Mouse (Mus musculus) heart, embryonic 11.5 days (tissue): ENCODE results near the gene Antxr2. TPM values are rescaled to one million over a fixed set of nuclear protein-coding genes. Genes with fewer than 3 reads are reported as not detected.

Source experiments
- ATAC-seq: fragments of 200-750 bp; cut with Nextera tagmentation; replicated peaks from 2 replicates; pipeline ENCODE4 v1.8.0; 2017; ENCODE audit warnings: moderate library complexity; ENCODE audit not compliant: insufficient number of reproducible peaks, low FRiP score, low TSS enrichment
- H3K27ac ChIP-seq: fragments of 300-500 bp; sonication (generic); 2 replicates; pipeline ENCODE4 v1.5.1; 2014; ENCODE audit warnings: mild to moderate bottlenecking, low read depth, low read length
- H3K27me3 ChIP-seq: fragments of 300-500 bp; sonication (generic); 2 replicates; pipeline ENCODE4 v1.6.1; 2014; ENCODE audit warnings: mild to moderate bottlenecking, low read length, mixed read lengths; ENCODE audit not compliant: control insufficient read depth, insufficient read depth
- H3K36me3 ChIP-seq: fragments of 300-500 bp; sonication (generic); 2 replicates; pipeline ENCODE4 v1.6.1; 2014; ENCODE audit warnings: mild to moderate bottlenecking, low read length, moderate library complexity, mixed read lengths; ENCODE audit not compliant: control insufficient read depth, insufficient read depth
- H3K4me1 ChIP-seq: fragments of 300-500 bp; sonication (generic); 2 replicates; pipeline ENCODE4 v1.6.1; 2014; ENCODE audit warnings: low read length; ENCODE audit not compliant: control insufficient read depth, insufficient read depth
- H3K4me2 ChIP-seq: fragments of 300-500 bp; sonication (generic); 2 replicates; pipeline ENCODE4 v1.6.1; 2014; ENCODE audit warnings: mild to moderate bottlenecking, moderate library complexity
- H3K4me3 ChIP-seq: fragments of 300-500 bp; sonication (generic); 2 replicates; pipeline ENCODE4 v1.5.1; 2014; ENCODE audit warnings: low read depth, low read length
- H3K9ac ChIP-seq: fragments of 300-500 bp; sonication (generic); 2 replicates; pipeline ENCODE4 v1.6.1; 2014; ENCODE audit warnings: mild to moderate bottlenecking, low read depth, low read length, moderate library complexity
- H3K9me3 ChIP-seq: fragments of 300-500 bp; sonication (generic); replicated peaks from 2 replicates; pipeline ENCODE4 v1.6.1; 2016; ENCODE audit warnings: low read length; ENCODE audit not compliant: control insufficient read depth
- WGBS: fragments of 180-500 bp; shearing (Covaris S2); extraction: QIAGEN DNeasy Blood & Tissue Kit; methylation state at CpG from one replicate; pipeline ENCODE4 v1.1.7; 2014; ENCODE audit not compliant: insufficient replicate concordance; 5-methylcytosine and 5-hydroxymethylcytosine counted together
- polyA plus RNA-seq: library from polyadenylated mRNA; unstranded; fragments of >200 nt; fragmentation: Nextera tagmentation; extraction: Ambion mirVana; gene quantifications from 2 replicates; pipeline ENCODE4 v1.2.1, GENCODE M21; 2014

Antxr2 gene
- polyA plus RNA-seq, 1 experiment from 2014 or later: 44.6 TPM

- Histone ChIP-seq H3K27ac (no peak overlapping the region), H3K4me1 (no peaks in the 10 kb centered on the region), H3K9ac (no peak overlapping the region), H3K4me3 (no peak overlapping the region), H3K4me2 (no peak overlapping the region), H3K9me3 (no peaks in the 10 kb centered on the region), H3K36me3 (0 out of 2 replicates have a peak, but pooled peaks cover 2% of the 10 kb centered on the region), H3K27me3 (no peaks in the 10 kb centered on the region)
- whole genome bisulfite sequencing: 77% methylated on average over 2 of the region's 2 CpGs
- ATAC-seq: no peak
Measured at GRCm38 (mm10) chr5:97881421-97881820, 149.4 kb downstream of the Antxr2 start.

GRCm38 (mm10) chr5:97880115-97880514, 150.7 kb downstream of the Antxr2 start:
- no peak overlapping the region for H3K9ac ChIP-seq
- WGBS: 79% methylated on average over 8 of the region's 8 CpGs
- no peak for ATAC-seq

GRCm38 (mm10) chr5:97878871-97879270, 152.0 kb downstream of the Antxr2 start:
- no peak overlapping the region for H3K9ac ChIP-seq
- H3K9me3 ChIP-seq: no peaks in the 10 kb centered on the region
- H3K27me3 ChIP-seq: no peaks in the 10 kb centered on the region
- H3K4me3 ChIP-seq: no peak overlapping the region
- no peak overlapping the region for H3K27ac ChIP-seq
- WGBS: 67% methylated on average over 3 of the region's 3 CpGs
- no peaks in the 10 kb centered on the region for H3K36me3 ChIP-seq
- H3K4me2 ChIP-seq: no peak overlapping the region
- no peaks in the 10 kb centered on the region for H3K4me1 ChIP-seq
- no peak for ATAC-seq

More at GRCm38 (mm10) chr5:97880115-97880514, 150.7 kb downstream of the Antxr2 start:
- no peaks in the 10 kb centered on the region for H3K27me3 ChIP-seq
- H3K4me3 ChIP-seq: no peak overlapping the region
- no peaks in the 10 kb centered on the region for H3K4me1 ChIP-seq
- no peaks in the 10 kb centered on the region for H3K36me3 ChIP-seq
- no peak overlapping the region for H3K27ac ChIP-seq
- no peaks in the 10 kb centered on the region for H3K9me3 ChIP-seq
- no peak overlapping the region for H3K4me2 ChIP-seq

- H3K9ac ChIP-seq: no peak overlapping the region
- no peak overlapping the region for H3K4me3 ChIP-seq
- H3K4me1 ChIP-seq: no peaks in the 10 kb centered on the region
- no peak for ATAC-seq
- no peaks in the 10 kb centered on the region for H3K36me3 ChIP-seq
- no peaks in the 10 kb centered on the region for H3K9me3 ChIP-seq
- no peaks in the 10 kb centered on the region for H3K27me3 ChIP-seq
- 70% methylated on average over 1 of the region's 1 CpGs for WGBS
- H3K27ac ChIP-seq: no peak overlapping the region
- H3K4me2 ChIP-seq: no peak overlapping the region
Measured at GRCm38 (mm10) chr5:97878215-97878794, 152.5 kb downstream of the Antxr2 start.

GRCm38 (mm10) chr5:97876895-97877294, 153.9 kb downstream of the Antxr2 start:
- no peaks in the 10 kb centered on the region for H3K36me3 ChIP-seq
- H3K27ac ChIP-seq: no peak overlapping the region
- H3K4me3 ChIP-seq: no peak overlapping the region
- 93% methylated on average over 2 of the region's 2 CpGs for WGBS
- no peaks in the 10 kb centered on the region for H3K27me3 ChIP-seq
- no peaks in the 10 kb centered on the region for H3K4me1 ChIP-seq
- H3K9me3 ChIP-seq: no peaks in the 10 kb centered on the region
- ATAC-seq: no peak
- H3K9ac ChIP-seq: no peak overlapping the region
- H3K4me2 ChIP-seq: no peak overlapping the region

GRCm38 (mm10) chr5:97867921-97868320, 162.9 kb downstream of the Antxr2 start:
- H3K36me3 ChIP-seq: no peaks in the 10 kb centered on the region
- H3K27ac ChIP-seq: no peak overlapping the region

GRCm38 (mm10) chr5:97866975-97867374, 163.9 kb downstream of the Antxr2 start:
- WGBS: 79% methylated on average over 3 of the region's 3 CpGs
- Histone ChIP-seq H3K4me3 (no peak overlapping the region), H3K4me1 (no peaks in the 10 kb centered on the region), H3K9me3 (no peaks in the 10 kb centered on the region), H3K4me2 (no peak overlapping the region), H3K27me3 (no peaks in the 10 kb centered on the region), H3K36me3 (no peaks in the 10 kb centered on the region), H3K27ac (no peak overlapping the region), H3K9ac (no peak overlapping the region)
- no peak for ATAC-seq

More at GRCm38 (mm10) chr5:97867921-97868320, 162.9 kb downstream of the Antxr2 start:
- Histone ChIP-seq H3K4me3 (no peak overlapping the region), H3K9me3 (no peaks in the 10 kb centered on the region), H3K27me3 (no peaks in the 10 kb centered on the region), H3K4me1 (no peaks in the 10 kb centered on the region), H3K9ac (no peak overlapping the region), H3K4me2 (no peak overlapping the region)
- ATAC-seq: no peak
- 70% methylated on average over 2 of the region's 2 CpGs for WGBS

GRCm38 (mm10) chr5:97857101-97857500, 173.7 kb downstream of the Antxr2 start:
- ATAC-seq: no peak
- H3K36me3 ChIP-seq: no peaks in the 10 kb centered on the region
- H3K4me3 ChIP-seq: no peak overlapping the region

GRCm38 (mm10) chr5:97851981-97852748, 178.7 kb downstream of the Antxr2 start:
- no peaks in the 10 kb centered on the region for H3K27me3 ChIP-seq
- no peaks in the 10 kb centered on the region for H3K4me1 ChIP-seq
- no peak for ATAC-seq
- WGBS: 84% methylated on average over 5 of the region's 5 CpGs
- no peak overlapping the region for H3K27ac ChIP-seq
- no peak overlapping the region for H3K4me3 ChIP-seq
- H3K9ac ChIP-seq: no peak overlapping the region
- no peak overlapping the region for H3K4me2 ChIP-seq
- no peaks in the 10 kb centered on the region for H3K36me3 ChIP-seq
- no peaks in the 10 kb centered on the region for H3K9me3 ChIP-seq

More at GRCm38 (mm10) chr5:97857101-97857500, 173.7 kb downstream of the Antxr2 start:
- H3K27me3 ChIP-seq: no peaks in the 10 kb centered on the region
- no peak overlapping the region for H3K9ac ChIP-seq
- no peaks in the 10 kb centered on the region for H3K4me1 ChIP-seq
- no peak overlapping the region for H3K27ac ChIP-seq
- no peak overlapping the region for H3K4me2 ChIP-seq
- no peaks in the 10 kb centered on the region for H3K9me3 ChIP-seq
